Mouse (Mus musculus) embryonic fibroblast, embryonic 13.5 days (primary cell): ENCODE results near the gene Vmn2r95. TPM values are rescaled to one million over a fixed set of nuclear protein-coding genes. Genes with fewer than 3 reads are reported as not detected.
"Not testable (repeated sequence)": the region's sequence is repeated elsewhere in the genome, so short reads cannot be mapped to it uniquely, and the experiment has no call there.

ENCODE experiments used
- H3K27ac ChIP-seq: 2 replicates; pipeline ENCODE4 v1.5.1; 2012; ENCODE audit warnings: low read length, control low read depth, inconsistent platforms; ENCODE audit not compliant: insufficient read depth
- H3K4me1 ChIP-seq: 2 replicates; pipeline ENCODE4 v1.6.1; 2011; ENCODE audit warnings: low read length; ENCODE audit not compliant: control insufficient read depth, insufficient read depth
- H3K4me3 ChIP-seq: 2 replicates; pipeline ENCODE4 v1.5.1; 2011; ENCODE audit warnings: mild to moderate bottlenecking, control low read depth, low read length; ENCODE audit not compliant: insufficient read depth
- CTCF ChIP-seq: IDR thresholded peaks from 2 replicates; pipeline ENCODE4 v1.5.1; 2011; ENCODE audit warnings: mild to moderate bottlenecking, control low read depth, low read length, moderate library complexity, borderline replicate concordance; ENCODE audit not compliant: insufficient read depth
- POLR2A ChIP-seq: IDR thresholded peaks from 2 replicates; pipeline ENCODE4 v1.6.1; 2011; ENCODE audit warnings: low read depth, mild to moderate bottlenecking, control low read depth, low read length, moderate library complexity
- polyA plus RNA-seq: library from polyadenylated mRNA; stranded (reverse); fragments of >200 nt; gene quantifications from 2 replicates; pipeline ENCODE4 v1.2.4, GENCODE M21; 2011; ENCODE audit warnings: low read depth; ENCODE audit not compliant: missing spikeins, insufficient read length

Gene Vmn2r95
- polyA plus RNA-seq: not detected in 2 replicates

DNA sequence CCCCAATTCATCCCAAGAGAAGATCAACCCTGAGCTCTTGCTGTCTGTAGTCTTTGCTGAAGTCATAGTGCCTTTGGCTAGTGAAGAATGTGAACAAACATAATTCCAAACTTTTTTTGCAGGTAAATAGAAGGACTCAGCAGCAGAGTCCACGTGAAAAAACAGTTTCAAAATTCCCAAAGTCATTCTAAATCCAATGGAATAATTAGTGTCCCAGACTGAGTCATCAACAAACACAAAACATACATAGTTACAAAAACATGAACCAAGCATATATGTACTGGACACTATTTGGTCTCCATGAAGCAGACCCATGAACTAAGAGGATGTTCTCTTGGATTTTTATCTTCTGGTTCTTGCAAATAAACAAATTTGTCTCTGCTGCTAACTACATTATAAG lies at the start of gene Vmn2r95:
TSS of gene Vmn2r95 (plus strand) at position 301 of the 400 bp plus-strand sequence.
- H3K27ac ChIP-seq: no peak within 1 kb of the TSS
- H3K4me1 ChIP-seq: no peaks in the 10 kb centered on the region
- no peak within 1 kb of the TSS for H3K4me3 ChIP-seq
- TF ChIP-seq POLR2A (no peak), CTCF (no peak)

DNA sequence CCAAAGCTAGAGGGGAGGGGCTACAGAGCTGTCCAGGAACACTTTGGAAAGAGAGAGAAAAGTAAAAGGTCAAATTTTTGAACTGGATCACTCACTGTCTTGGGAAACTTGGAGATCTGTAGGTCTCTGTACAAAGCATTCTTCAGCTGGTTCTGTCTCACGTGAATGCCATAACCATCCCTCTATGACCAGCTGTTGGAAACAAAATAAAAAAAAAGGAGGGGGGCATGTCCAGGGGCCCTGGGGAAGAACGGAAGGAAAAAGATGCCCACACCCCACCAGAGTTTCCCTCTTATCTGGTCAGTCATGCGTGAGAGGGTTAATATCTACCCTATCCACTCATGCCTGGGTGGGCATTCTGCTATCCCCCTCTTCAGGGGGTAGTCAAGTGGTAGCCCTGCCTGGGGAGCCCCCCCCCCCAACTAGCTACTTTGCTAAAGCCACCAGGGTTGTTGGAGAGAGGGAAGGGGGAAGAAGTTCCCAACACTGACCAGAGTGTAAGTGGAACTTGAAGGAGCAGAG lies 31.8 kb downstream of the Vmn2r95 start:
- no peak overlapping the region for H3K4me3 ChIP-seq
- TF ChIP-seq POLR2A (no peak), CTCF (no peak)
- H3K27ac ChIP-seq: no peak overlapping the region
- H3K4me1 ChIP-seq: no peaks in the 10 kb centered on the region

DNA sequence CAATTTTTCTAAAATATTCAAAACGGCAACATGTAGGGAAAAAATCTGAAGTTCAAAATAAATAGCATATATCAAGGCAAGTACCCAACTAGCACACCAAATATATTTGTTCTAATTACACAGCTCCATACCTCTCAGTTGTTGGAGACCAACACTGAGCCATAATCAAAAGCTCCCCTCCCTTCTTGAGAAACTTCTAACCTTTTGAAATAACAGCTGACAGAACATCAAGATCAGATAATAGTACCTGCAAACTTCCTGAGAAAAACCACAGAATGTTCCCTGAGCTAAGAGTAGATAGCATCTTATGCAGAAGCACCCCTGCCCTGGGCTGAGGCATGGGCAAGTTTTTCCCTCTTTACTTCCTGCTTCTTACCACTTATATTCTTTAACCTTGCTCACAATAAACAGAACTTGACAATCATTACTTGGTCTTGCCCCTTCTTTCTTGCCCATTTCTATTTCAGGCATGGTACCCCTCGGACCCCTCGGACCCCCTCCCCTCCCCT lies 34.3 kb downstream of the Vmn2r95 start:
- H3K4me1 ChIP-seq, H3K4me3 ChIP-seq, H3K27ac ChIP-seq: not testable (repeated sequence)

DNA sequence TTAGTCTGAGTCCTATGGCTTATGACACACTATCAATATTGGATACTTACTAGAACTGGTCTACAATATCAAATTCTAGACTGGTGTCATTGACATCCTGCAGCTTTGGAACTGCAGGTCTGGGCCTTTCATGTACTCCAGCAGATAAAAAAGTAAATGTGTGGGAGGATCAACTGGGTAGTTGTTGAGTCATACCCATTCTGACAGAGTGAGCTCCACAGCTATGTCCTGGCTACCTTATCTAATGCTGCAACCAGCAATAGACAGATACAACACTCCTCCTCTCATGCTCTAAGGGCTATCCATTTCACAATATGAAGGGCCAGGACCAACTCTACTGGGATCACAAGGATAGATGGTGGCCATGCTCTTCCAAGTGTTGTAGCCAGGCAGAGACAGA lies 38.8 kb downstream of the Vmn2r95 start:
- TF ChIP-seq POLR2A (no peak), CTCF (no peak)
- no peak overlapping the region for H3K4me3 ChIP-seq
- no peak overlapping the region for H3K27ac ChIP-seq
- no peaks in the 10 kb centered on the region for H3K4me1 ChIP-seq

DNA sequence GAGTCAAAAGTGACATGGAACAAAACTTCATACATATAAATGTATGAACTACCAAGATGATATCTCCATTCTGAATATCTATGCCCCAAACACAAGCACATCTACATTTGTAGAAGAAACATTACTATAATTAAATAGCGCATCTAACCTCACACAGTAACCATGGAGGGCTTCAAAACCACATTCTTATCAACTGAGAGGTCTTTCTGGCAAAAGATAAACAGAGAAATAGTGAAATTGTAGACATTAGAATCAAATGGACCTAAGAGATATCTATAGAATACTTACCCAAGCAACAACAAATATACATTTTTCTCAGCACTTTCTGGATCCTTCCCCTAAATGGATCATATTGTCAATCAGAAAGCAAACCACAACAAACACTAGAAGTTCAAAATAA lies 56.0 kb downstream of the Vmn2r95 start:
- no peak overlapping the region for H3K27ac ChIP-seq
- H3K4me3 ChIP-seq: no peak overlapping the region
- no peaks in the 10 kb centered on the region for H3K4me1 ChIP-seq
- TF ChIP-seq CTCF: no peak
- TF ChIP-seq POLR2A: no peak

Other genes with a start within 250 kb of the Vmn2r95 start
- not detected in 2 replicates for gene Vmn2r94, start 146.3 kb upstream of the Vmn2r95 start, polyA plus RNA-seq
- not detected in 2 replicates for gene Vmn2r93, start 126.0 kb upstream of the Vmn2r95 start, polyA plus RNA-seq
- not detected in 2 replicates for gene Vmn2r96, start 149.1 kb downstream of the Vmn2r95 start, polyA plus RNA-seq